Mouse (Mus musculus) heart, embryonic 14.5 days (tissue): Measurements from ENCODE around the gene Aip. TPM values are rescaled to one million over a fixed set of nuclear protein-coding genes. Genes with fewer than 3 reads are reported as not detected.

Source experiments
- ATAC-seq: fragments of 200-750 bp; cut with Nextera tagmentation; 2 replicates; pipeline ENCODE4 v1.8.0; 2017; ENCODE audit warnings: low read depth, moderate TSS enrichment; ENCODE audit not compliant: insufficient number of reproducible peaks, insufficient read depth, low FRiP score
- H3K27ac ChIP-seq, 2 experiments: fragments of 200-500 bp in 1 of 2; fragments of 300-500 bp in 1 of 2; sonication (generic) in 1 of 2; replicated peaks in 1 of 2; 2 replicates each; pipeline ENCODE4 v1.5.1; 2012 to 2014; ENCODE audit warnings: low read depth in 2 of 2, low read length in 2 of 2, control low read depth in 1 of 2, mild to moderate bottlenecking in 1 of 2, mixed read lengths in 1 of 2; ENCODE audit not compliant: control insufficient read depth in 1 of 2, insufficient read depth in 1 of 2
- H3K27me3 ChIP-seq: fragments of 300-500 bp; sonication (generic); 2 replicates; pipeline ENCODE4 v1.6.1; 2014; ENCODE audit warnings: mild to moderate bottlenecking, low read length, control low read depth; ENCODE audit not compliant: control insufficient read depth, insufficient read depth
- H3K36me3 ChIP-seq: fragments of 300-500 bp; sonication (generic); 2 replicates; pipeline ENCODE4 v1.6.1; 2014; ENCODE audit warnings: mild to moderate bottlenecking, control low read depth, low read length, mixed read lengths; ENCODE audit not compliant: control insufficient read depth, insufficient read depth
- H3K4me1 ChIP-seq, 2 experiments: fragments of 200-500 bp in 1 of 2; fragments of 300-500 bp in 1 of 2; sonication (generic) in 1 of 2; 2 replicates each; pipeline ENCODE4 v1.6.1; 2012 to 2014; ENCODE audit warnings: low read length in 2 of 2, control low read depth in 1 of 2, mixed read lengths in 1 of 2; ENCODE audit not compliant: control insufficient read depth in 2 of 2, insufficient read depth in 2 of 2
- H3K4me2 ChIP-seq: fragments of 300-500 bp; sonication (generic); 2 replicates; pipeline ENCODE4 v1.6.1; 2014; ENCODE audit warnings: mild to moderate bottlenecking, low read length
- H3K4me3 ChIP-seq, 2 experiments: fragments of 200-500 bp in 1 of 2; fragments of 300-500 bp in 1 of 2; sonication (generic) in 1 of 2; 2 replicates each; pipeline ENCODE4 v1.5.1; 2012 to 2014; ENCODE audit warnings: low read length in 2 of 2, mild to moderate bottlenecking in 2 of 2, control low read depth in 1 of 2, low read depth in 1 of 2, moderate library complexity in 1 of 2; ENCODE audit not compliant: control insufficient read depth in 1 of 2, insufficient read depth in 1 of 2
- H3K9ac ChIP-seq: fragments of 300-500 bp; sonication (generic); 2 replicates; pipeline ENCODE4 v1.6.1; 2014; ENCODE audit warnings: mild to moderate bottlenecking, low read length
- H3K9me3 ChIP-seq: fragments of 300-500 bp; sonication (generic); 2 replicates; pipeline ENCODE4 v1.6.1; 2016; ENCODE audit warnings: low read length, control low read depth; ENCODE audit not compliant: control insufficient read depth
- WGBS: fragments of 180-500 bp; shearing (Covaris S2); extraction: QIAGEN DNeasy Blood & Tissue Kit; methylation state at CpG from one replicate; pipeline ENCODE4 v1.1.7; 2014; 5-methylcytosine and 5-hydroxymethylcytosine counted together
- polyA plus RNA-seq: library from polyadenylated mRNA; unstranded; fragments of >200 nt; fragmentation: Nextera tagmentation; extraction: Ambion mirVana; gene quantifications from 2 replicates; pipeline ENCODE4 v1.2.1, GENCODE M21; 2014

The Aip gene
- polyA plus RNA-seq, 1 experiment from 2014 or later: 100 TPM

DNA sequence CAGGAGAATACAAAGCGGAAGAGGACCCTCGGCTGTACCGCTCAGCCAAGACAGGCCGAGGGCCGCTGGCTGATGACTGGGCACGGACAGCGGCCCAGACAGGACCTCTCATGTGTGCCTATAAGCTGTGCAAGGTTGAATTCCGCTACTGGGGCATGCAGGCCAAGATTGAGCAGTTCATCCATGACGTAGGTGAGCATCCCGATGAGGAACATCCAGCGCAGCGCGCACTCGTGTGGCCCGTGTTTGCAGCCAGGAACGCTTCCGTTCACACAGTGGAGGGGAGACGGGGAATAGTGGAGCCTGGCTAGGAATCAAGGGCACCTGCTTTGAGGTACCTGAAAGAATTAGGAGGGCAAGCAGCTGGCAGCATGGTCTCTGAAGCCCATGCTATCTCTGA lies 22.4 kb downstream of the Aip start:
- Histone ChIP-seq H3K27me3 (peaks cover 20% of the 10 kb centered on the region; the same call in 1 of the 2 replicates), H3K27ac (no peak overlapping the region), H3K9ac (no peak overlapping the region), H3K36me3 (peaks cover 31% of the 10 kb centered on the region), H3K4me1 (peaks cover 13 to 24% of the 10 kb centered on the region in 2 experiments), H3K4me2 (no peak overlapping the region), H3K9me3 (no peaks in the 10 kb centered on the region), H3K4me3 (no peak overlapping the region)
- no peak for ATAC-seq
- WGBS: 94% methylated on average over 18 of the region's 18 CpGs

DNA sequence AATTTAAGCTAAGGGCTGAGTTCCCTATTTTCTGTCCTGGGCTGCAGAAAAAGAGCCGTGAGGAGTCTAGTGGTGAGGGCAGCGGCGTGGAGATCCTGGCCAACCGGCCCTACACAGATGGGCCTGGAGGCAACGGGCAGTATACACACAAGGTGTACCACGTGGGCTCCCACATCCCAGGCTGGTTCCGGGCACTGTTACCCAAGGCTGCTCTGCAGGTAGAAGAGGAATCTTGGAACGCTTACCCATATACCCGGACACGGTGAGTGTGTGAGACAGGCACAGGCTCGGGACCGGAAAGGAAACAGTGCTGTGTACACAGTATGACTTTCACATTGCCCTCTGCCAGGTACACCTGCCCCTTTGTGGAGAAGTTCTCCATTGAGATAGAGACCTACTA lies 23.0 kb downstream of the Aip start:
- ATAC-seq: no peak

DNA sequence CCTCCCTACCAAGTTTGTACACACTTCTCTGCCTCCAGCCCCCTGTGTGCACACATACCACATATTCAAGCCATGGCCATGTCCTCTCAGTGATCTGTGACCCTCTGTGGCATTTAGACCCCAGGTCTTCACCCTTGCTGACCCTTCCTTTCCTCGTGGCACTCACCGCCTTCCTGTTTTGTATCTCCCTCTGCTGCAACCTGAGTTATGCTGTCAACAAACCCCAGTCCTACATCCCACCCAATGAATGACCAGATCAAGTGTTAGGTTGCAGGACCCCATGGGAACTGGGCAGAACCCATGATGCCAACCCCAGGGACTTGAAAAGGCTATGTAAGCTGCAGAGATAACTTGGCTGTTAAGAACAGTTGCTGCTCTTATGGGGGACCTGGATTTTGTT lies 23.6 kb downstream of the Aip start:
- 81% methylated on average over 2 of the region's 2 CpGs for WGBS
- Histone ChIP-seq H3K4me2 (no peak overlapping the region), H3K27me3 (peaks cover 20% of the 10 kb centered on the region; the same call in 1 of the 2 replicates), H3K4me3 (no peak overlapping the region), H3K36me3 (peaks cover 20% of the 10 kb centered on the region), H3K9ac (no peak overlapping the region), H3K9me3 (no peaks in the 10 kb centered on the region), H3K27ac (no peak overlapping the region), H3K4me1 (peaks cover 13 to 28% of the 10 kb centered on the region in 2 experiments)
- no peak for ATAC-seq

More for the DNA sequence above, 23.0 kb downstream of the Aip start:
- H3K27me3 ChIP-seq: peaks cover 20% of the 10 kb centered on the region; the same call in 1 of the 2 replicates
- no peak overlapping the region for H3K9ac ChIP-seq
- no peak overlapping the region for H3K27ac ChIP-seq
- H3K9me3 ChIP-seq: no peaks in the 10 kb centered on the region
- no peak overlapping the region for H3K4me3 ChIP-seq
- WGBS: 94% methylated on average over 12 of the region's 12 CpGs
- peaks cover 13 to 28% of the 10 kb centered on the region in 2 experiments for H3K4me1 ChIP-seq
- H3K36me3 ChIP-seq: peaks cover 26% of the 10 kb centered on the region
- no peak overlapping the region for H3K4me2 ChIP-seq

DNA sequence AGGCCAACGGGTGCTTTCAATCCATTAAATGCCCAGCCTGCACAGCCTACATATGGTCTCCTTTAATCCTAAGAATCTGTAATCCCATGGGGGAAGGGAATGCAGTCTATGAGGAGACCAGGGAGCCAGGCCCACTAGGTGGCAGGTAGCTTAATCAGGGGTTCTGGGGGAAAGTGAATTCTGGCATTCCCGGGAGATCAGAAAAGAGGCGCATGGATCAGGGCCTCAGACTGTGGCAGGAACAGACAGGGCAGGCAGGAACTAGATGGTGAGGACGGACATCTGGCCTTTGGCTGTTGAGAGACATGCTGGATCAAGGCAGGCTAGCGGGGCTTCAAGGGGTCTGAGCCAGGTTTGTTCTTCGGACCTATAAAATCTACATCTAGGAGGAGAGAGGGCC lies 24.2 kb downstream of the Aip start:
- 73% methylated on average over 6 of the region's 6 CpGs for WGBS
- Histone ChIP-seq H3K4me1 (peaks cover 14 to 28% of the 10 kb centered on the region in 2 experiments), H3K36me3 (peaks cover 14% of the 10 kb centered on the region), H3K4me2 (peak overlapping the region; percentile 90), H3K27ac (no peak overlapping the region), H3K9me3 (no peaks in the 10 kb centered on the region), H3K9ac (0 out of 2 replicates have a peak overlapping the region, but pooled peaks have one; percentile 70), H3K27me3 (peaks cover 20% of the 10 kb centered on the region; the same call in 1 of the 2 replicates), H3K4me3 (peak overlapping the region in 1 of 2 experiments; percentile 57; a peak in 2 of 4 replicates)
- ATAC-seq: no peak

GRCm38 (mm10) chr19:4100718-4101261 lies 24.9 kb downstream of the Aip start:
- no peak for ATAC-seq
- no peak overlapping the region for H3K27ac ChIP-seq
- H3K4me1 ChIP-seq: peaks cover 16 to 28% of the 10 kb centered on the region in 2 experiments
- WGBS: 1% methylated on average over 52 of the region's 52 CpGs
- peak overlapping the region; percentile 90 for H3K4me2 ChIP-seq
- no peaks in the 10 kb centered on the region for H3K9me3 ChIP-seq
- peak overlapping the region; percentile 54 to 57 for H3K4me3 ChIP-seq
- H3K9ac ChIP-seq: peak overlapping the region; percentile 70
- H3K27me3 ChIP-seq: peaks cover 20% of the 10 kb centered on the region; the same call in 1 of the 2 replicates
- H3K36me3 ChIP-seq: peaks cover 10% of the 10 kb centered on the region; the same call in 1 of the 2 replicates

DNA sequence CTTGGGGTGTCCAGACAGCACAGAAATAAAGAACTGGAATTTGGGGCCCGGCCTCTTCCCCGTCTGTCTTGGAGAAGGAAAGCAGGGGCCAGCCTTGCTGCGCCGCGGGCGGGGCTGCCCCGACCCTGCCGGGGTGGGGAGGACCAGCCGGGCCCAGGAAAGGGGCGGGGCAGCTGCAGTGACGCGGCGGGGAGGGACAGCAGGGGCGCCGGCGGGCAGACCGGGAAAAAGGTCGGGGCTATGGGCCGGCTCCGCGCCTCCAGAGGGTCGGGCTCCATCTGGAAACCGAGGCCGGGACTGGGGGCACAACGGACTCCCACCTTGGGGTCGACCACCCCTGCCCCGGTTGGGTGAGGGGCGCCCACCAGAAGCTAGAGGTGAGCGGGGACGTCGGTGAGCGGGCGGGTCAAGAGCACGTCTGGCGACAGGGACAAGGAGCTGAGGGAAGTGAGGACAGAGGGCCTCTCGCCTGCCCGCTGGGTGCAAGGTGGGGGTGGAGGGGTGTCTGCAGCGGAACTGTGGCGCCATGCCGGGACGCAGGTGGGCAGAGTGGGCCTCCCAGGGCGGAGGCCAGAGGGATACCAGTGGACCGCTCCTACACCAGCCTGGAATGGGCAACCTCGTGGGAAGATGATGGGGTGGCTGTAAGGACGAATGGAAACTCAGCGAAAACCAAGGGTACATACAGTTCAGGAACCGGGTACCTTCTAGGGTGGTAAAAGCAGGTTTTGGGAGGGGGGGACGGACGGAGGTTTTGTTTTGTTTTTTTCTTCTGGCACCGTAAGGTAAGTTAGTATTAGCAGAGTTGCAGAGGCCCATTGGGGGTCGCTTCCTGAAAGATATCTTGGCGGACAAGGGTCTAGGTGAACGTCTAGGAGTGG lies 25.6 kb downstream of the Aip start, which contains the start of gene Pitpnm1:
Gene Pitpnm1 (plus strand): TSS at position 162 of the 881 bp plus-strand sequence.
- ATAC-seq: 0 out of 2 replicates have a peak, but pooled peaks have one; percentile 1
- peaks cover 20% of the 10 kb centered on the region; the same call in 1 of the 2 replicates for H3K27me3 ChIP-seq
- H3K4me2 ChIP-seq: peak within 1 kb of the TSS; percentile 90
- H3K36me3 ChIP-seq: peaks cover 7% of the 10 kb centered on the region; the same call in 1 of the 2 replicates
- H3K4me3 ChIP-seq: peak within 1 kb of the TSS; percentile 54 to 57
- 1% methylated on average over 53 of the region's 53 CpGs for WGBS
- H3K27ac ChIP-seq: peak within 1 kb of the TSS in 1 of 2 experiments; percentile 26; a peak in 1 of 4 replicates
- no peaks in the 10 kb centered on the region for H3K9me3 ChIP-seq
- H3K9ac ChIP-seq: peak within 1 kb of the TSS; percentile 70
- H3K4me1 ChIP-seq: peaks cover 16 to 28% of the 10 kb centered on the region in 2 experiments

- Histone ChIP-seq H3K27ac (peak overlapping the region in 1 of 2 experiments; percentile 26; a peak in 1 of 4 replicates), H3K4me1 (peaks cover 16 to 28% of the 10 kb centered on the region in 2 experiments), H3K9me3 (no peaks in the 10 kb centered on the region), H3K36me3 (0 out of 2 replicates have a peak, but pooled peaks cover 2% of the 10 kb centered on the region), H3K27me3 (peaks cover 20% of the 10 kb centered on the region; the same call in 1 of the 2 replicates), H3K9ac (no peak overlapping the region), H3K4me3 (peak overlapping the region in 1 of 2 experiments; percentile 57; a peak in 2 of 4 replicates), H3K4me2 (peak overlapping the region; percentile 90)
- ATAC-seq: no peak
- WGBS: 9% methylated on average over 9 of the region's 9 CpGs
These were observed 26.6 kb downstream of the Aip start for GRCm38 (mm10) chr19:4099056-4099455.
